Mouse (Mus musculus): ENCODE results near the gene H6pd. TPM values are rescaled to one million over a fixed set of nuclear protein-coding genes. Genes with fewer than 3 reads are reported as not detected.

H6pd gene
- polyA plus RNA-seq, 1 experiment, result 13.7 TPM

GRCm38 (mm10) chr4:149945194-149945593, 63.6 kb downstream of the H6pd start:
- TF ChIP-seq POLR2A (IDR thresholded peaks at IDR 0.05; ENCODE audit: insufficient read depth, low read length) (no peak), CTCF (IDR thresholded peaks at IDR 0.05; ENCODE audit: low read depth, low read length) (no peak), EP300 (IDR thresholded peaks at IDR 0.05; ENCODE audit: insufficient read depth, low read depth, low read length) (peak; percentile 28; the same call in 1 of the 2 replicates)
- no peak overlapping the region for H3K27ac ChIP-seq (ENCODE audit: insufficient read depth, low read length)
- peaks cover 5% of the 10 kb centered on the region for H3K4me1 ChIP-seq (ENCODE audit: control insufficient read depth, insufficient read depth, low read length)

GRCm38 (mm10) chr4:149944214-149944613, 64.6 kb downstream of the H6pd start:
- H3K27ac ChIP-seq (ENCODE audit: insufficient read depth, low read length), result no peak overlapping the region
- no peak for TF ChIP-seq CTCF (IDR thresholded peaks at IDR 0.05; ENCODE audit: low read depth, low read length)
- H3K9me3 ChIP-seq (replicated peaks; ENCODE audit: control insufficient read depth, insufficient read depth, low read length, poor library complexity, severe bottlenecking), result no peaks in the 10 kb centered on the region
- no peak overlapping the region for H3K4me3 ChIP-seq (ENCODE audit: low read depth, low read length)
- no peak overlapping the region for H3K9ac ChIP-seq (ENCODE audit: low read depth, poor library complexity, severe bottlenecking)
- H3K36me3 ChIP-seq (ENCODE audit: control insufficient read depth, insufficient read depth, low read length, poor library complexity, severe bottlenecking), result no peaks in the 10 kb centered on the region
- no peaks in the 10 kb centered on the region for H3K27me3 ChIP-seq (ENCODE audit: control insufficient read depth, insufficient read depth, low read length, poor library complexity, severe bottlenecking)
- H3K4me1 ChIP-seq (ENCODE audit: control insufficient read depth, insufficient read depth, low read length), result peaks cover 7% of the 10 kb centered on the region

More at GRCm38 (mm10) chr4:149945194-149945593, 63.6 kb downstream of the H6pd start:
- no peaks in the 10 kb centered on the region for H3K27me3 ChIP-seq (ENCODE audit: control insufficient read depth, insufficient read depth, low read length, poor library complexity, severe bottlenecking)
- H3K9ac ChIP-seq (ENCODE audit: low read depth, poor library complexity, severe bottlenecking), result no peak overlapping the region
- no peak overlapping the region for H3K4me3 ChIP-seq (ENCODE audit: low read depth, low read length)
- H3K36me3 ChIP-seq (ENCODE audit: control insufficient read depth, insufficient read depth, low read length, poor library complexity, severe bottlenecking), result no peaks in the 10 kb centered on the region
- no peaks in the 10 kb centered on the region for H3K9me3 ChIP-seq (replicated peaks; ENCODE audit: control insufficient read depth, insufficient read depth, low read length, poor library complexity, severe bottlenecking)

- no peak overlapping the region for H3K9ac ChIP-seq (ENCODE audit: low read depth, poor library complexity, severe bottlenecking)
- no peak overlapping the region for H3K27ac ChIP-seq (ENCODE audit: insufficient read depth, low read length)
- H3K4me1 ChIP-seq (ENCODE audit: control insufficient read depth, insufficient read depth, low read length), result peaks cover 10% of the 10 kb centered on the region
- H3K9me3 ChIP-seq (replicated peaks; ENCODE audit: control insufficient read depth, insufficient read depth, low read length, poor library complexity, severe bottlenecking), result no peaks in the 10 kb centered on the region
- H3K36me3 ChIP-seq (ENCODE audit: control insufficient read depth, insufficient read depth, low read length, poor library complexity, severe bottlenecking), result no peaks in the 10 kb centered on the region
- TF ChIP-seq POLR2A (IDR thresholded peaks at IDR 0.05; ENCODE audit: insufficient read depth, low read length) (no peak), EP300 (IDR thresholded peaks at IDR 0.05; ENCODE audit: insufficient read depth, low read depth, low read length) (no peak), CTCF (IDR thresholded peaks at IDR 0.05; ENCODE audit: low read depth, low read length) (no peak)
- H3K27me3 ChIP-seq (ENCODE audit: control insufficient read depth, insufficient read depth, low read length, poor library complexity, severe bottlenecking), result no peaks in the 10 kb centered on the region
- H3K4me3 ChIP-seq (ENCODE audit: low read depth, low read length), result no peak overlapping the region
These were observed 65.7 kb downstream of the H6pd start for GRCm38 (mm10) chr4:149942831-149943741.

GRCm38 (mm10) chr4:149941067-149941755, 67.6 kb downstream of the H6pd start:
- Histone ChIP-seq H3K4me3 (ENCODE audit: low read depth, low read length) (no peak overlapping the region), H3K4me1 (ENCODE audit: control insufficient read depth, insufficient read depth, low read length) (peaks cover 14% of the 10 kb centered on the region), H3K27me3 (ENCODE audit: control insufficient read depth, insufficient read depth, low read length, poor library complexity, severe bottlenecking) (no peaks in the 10 kb centered on the region), H3K9ac (ENCODE audit: low read depth, poor library complexity, severe bottlenecking) (no peak overlapping the region), H3K9me3 (replicated peaks; ENCODE audit: control insufficient read depth, insufficient read depth, low read length, poor library complexity, severe bottlenecking) (no peaks in the 10 kb centered on the region), H3K27ac (ENCODE audit: insufficient read depth, low read length) (no peak overlapping the region), H3K36me3 (ENCODE audit: control insufficient read depth, insufficient read depth, low read length, poor library complexity, severe bottlenecking) (no peaks in the 10 kb centered on the region)
- no peak for TF ChIP-seq EP300 (IDR thresholded peaks at IDR 0.05; ENCODE audit: insufficient read depth, low read depth, low read length)
- no peak for TF ChIP-seq CTCF (IDR thresholded peaks at IDR 0.05; ENCODE audit: low read depth, low read length)
- TF ChIP-seq POLR2A (IDR thresholded peaks at IDR 0.05; ENCODE audit: insufficient read depth, low read length), result no peak

GRCm38 (mm10) chr4:149938701-149939100, 70.1 kb downstream of the H6pd start:
- H3K9me3 ChIP-seq (replicated peaks; ENCODE audit: control insufficient read depth, insufficient read depth, low read length, poor library complexity, severe bottlenecking), result no peaks in the 10 kb centered on the region
- TF ChIP-seq EP300 (IDR thresholded peaks at IDR 0.05; ENCODE audit: insufficient read depth, low read depth, low read length) (no peak), CTCF (IDR thresholded peaks at IDR 0.05; ENCODE audit: low read depth, low read length) (no peak), POLR2A (IDR thresholded peaks at IDR 0.05; ENCODE audit: insufficient read depth, low read length) (no peak)
- H3K9ac ChIP-seq (ENCODE audit: low read depth, poor library complexity, severe bottlenecking), result no peak overlapping the region
- H3K4me1 ChIP-seq (ENCODE audit: control insufficient read depth, insufficient read depth, low read length), result peaks cover 10% of the 10 kb centered on the region
- no peak overlapping the region for H3K27ac ChIP-seq (ENCODE audit: insufficient read depth, low read length)
- no peaks in the 10 kb centered on the region for H3K36me3 ChIP-seq (ENCODE audit: control insufficient read depth, insufficient read depth, low read length, poor library complexity, severe bottlenecking)
- no peaks in the 10 kb centered on the region for H3K27me3 ChIP-seq (ENCODE audit: control insufficient read depth, insufficient read depth, low read length, poor library complexity, severe bottlenecking)
- no peak overlapping the region for H3K4me3 ChIP-seq (ENCODE audit: low read depth, low read length)

- Histone ChIP-seq H3K27ac (ENCODE audit: insufficient read depth, low read length) (no peak overlapping the region), H3K9ac (ENCODE audit: low read depth, poor library complexity, severe bottlenecking) (no peak overlapping the region)
These were observed 71.9 kb downstream of the H6pd start for GRCm38 (mm10) chr4:149936921-149937320.

More at GRCm38 (mm10) chr4:149936921-149937320, 71.9 kb downstream of the H6pd start:
- Histone ChIP-seq H3K9me3 (replicated peaks; ENCODE audit: control insufficient read depth, insufficient read depth, low read length, poor library complexity, severe bottlenecking) (no peaks in the 10 kb centered on the region), H3K4me1 (ENCODE audit: control insufficient read depth, insufficient read depth, low read length) (peaks cover 10% of the 10 kb centered on the region), H3K27me3 (ENCODE audit: control insufficient read depth, insufficient read depth, low read length, poor library complexity, severe bottlenecking) (no peaks in the 10 kb centered on the region), H3K4me3 (ENCODE audit: low read depth, low read length) (no peak overlapping the region), H3K36me3 (ENCODE audit: control insufficient read depth, insufficient read depth, low read length, poor library complexity, severe bottlenecking) (no peaks in the 10 kb centered on the region)
- TF ChIP-seq POLR2A (IDR thresholded peaks at IDR 0.05; ENCODE audit: insufficient read depth, low read length) (no peak), EP300 (IDR thresholded peaks at IDR 0.05; ENCODE audit: insufficient read depth, low read depth, low read length) (peak; percentile 94)

All from ES-Bruce4 (cell line).